Mouse (Mus musculus) left cerebral cortex, postnatal 14 days (tissue): ENCODE results near the gene Trim37. TPM values are rescaled to one million over a fixed set of nuclear protein-coding genes. Genes with fewer than 3 reads are reported as not detected.
"Not testable (repeated sequence)": the region's sequence is repeated elsewhere in the genome, so short reads cannot be mapped to it uniquely, and the experiment has no call there.

Experiments used
- DNase-seq, 2 experiments: peaks; one replicate each; pipeline ENCODE4 v3.0.0; 2021 to 2022; ENCODE audit warnings: low spot score in 2 of 2, mixed read lengths in 1 of 2
- intact Hi-C: fragments of 180-260 bp; cut with DNase I; formaldehyde crosslinking; loops from one replicate; pipeline ENCODE4 v1.15.1; 2025
- microRNA-seq, 2 experiments: library from miRNA; unstranded; fragments of <30 nt; microRNA quantifications; one replicate each; pipeline ENCODE4 v1.2.0; 2022
- total RNA-seq, 2 experiments: library from RNA; stranded (reverse); gene quantifications; 2 replicates each; pipeline ENCODE4 v1.2.3; 2021

Gene Trim37
- total RNA-seq, 2 experiments from 2014 or later = 198 to 209 TPM

GRCm38 (mm10) chr11:87259792-87260191 is 132.9 kb downstream of the Trim37 start:
- no peak for DNase-seq
- intact Hi-C loops = no loop called here

DNA sequence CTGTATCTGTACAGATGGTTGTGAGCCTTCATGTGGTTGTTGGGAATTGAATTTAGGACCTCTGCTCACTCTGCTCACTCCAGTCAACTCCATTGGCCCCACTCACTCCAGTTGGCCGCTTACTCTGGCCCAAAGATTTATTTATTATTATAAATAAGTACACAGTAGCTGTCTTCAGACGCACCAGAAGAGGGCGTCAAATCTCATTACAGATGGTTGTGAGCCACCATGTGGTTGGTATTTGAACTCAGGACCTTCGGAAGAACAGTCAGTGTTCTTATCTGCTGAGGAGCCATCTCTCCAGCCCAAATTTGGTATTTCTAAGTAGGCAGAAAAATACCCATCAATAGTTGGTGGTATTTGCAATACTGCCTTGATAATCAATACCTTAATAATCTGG is 134.8 kb downstream of the Trim37 start:
- DNase-seq, intact Hi-C loops: not testable (repeated sequence)

GRCm38 (mm10) chr11:87263946-87264345 is 137.1 kb downstream of the Trim37 start:
- no peak for DNase-seq
- intact Hi-C loops = no loop called here

DNA sequence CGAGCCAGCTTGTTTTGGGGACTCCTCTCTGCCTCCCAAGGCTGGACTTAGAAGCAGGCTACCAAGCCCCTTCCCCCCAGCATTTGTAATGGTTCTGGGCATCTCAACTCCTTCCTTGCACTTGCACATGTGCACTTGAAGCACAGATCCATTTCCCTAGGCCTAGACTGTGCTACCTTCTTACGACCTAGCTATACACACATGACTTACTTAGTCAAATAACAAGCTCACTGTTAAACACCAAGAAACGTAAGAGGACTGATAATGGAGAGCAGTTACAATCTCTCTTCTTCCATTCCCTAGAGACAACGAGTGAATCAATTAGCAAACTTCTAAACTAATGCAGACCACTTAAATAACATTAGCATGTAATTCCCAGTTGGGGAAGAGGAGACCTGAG is 139.4 kb downstream of the Trim37 start:
- intact Hi-C loops = no loop called here
- DNase-seq = no peak

DNA sequence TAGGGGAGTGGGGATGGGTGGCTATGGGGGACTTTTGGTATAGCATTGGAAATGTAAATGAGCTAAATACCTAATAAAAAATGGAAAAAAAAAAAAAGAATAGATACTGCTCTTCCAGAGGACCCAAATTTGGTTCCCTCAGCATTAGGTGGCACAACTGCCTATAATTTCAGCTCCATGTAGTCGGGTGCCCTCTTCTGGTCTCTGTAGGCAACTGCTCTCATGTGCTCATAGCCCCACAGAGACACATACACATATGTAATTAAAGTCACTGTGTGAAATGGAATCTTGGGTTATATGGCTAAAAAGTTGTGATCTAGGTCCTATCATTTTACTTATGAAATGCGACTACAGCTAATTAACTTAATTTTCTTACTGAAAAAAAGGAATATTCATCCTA is 141.9 kb downstream of the Trim37 start:
- no peak for DNase-seq
- intact Hi-C loops = no loop called here

Small RNA genes lying within 50 kb of the gene (microRNA-seq; reads per million reads assigned to microRNA genes)
- 213 to 1,071 reads per million in 2 experiments for gene Mir301

Other genes starting within 250 kb of the Trim37 start
- gene Ypel2, start 133.4 kb upstream of the Trim37 start, total RNA-seq = 10 to 100 TPM; 37.9 to 41.1 TPM
- 10 to 100 TPM; 49.0 to 49.9 TPM for gene Gdpd1, start 53.0 kb upstream of the Trim37 start, total RNA-seq
- gene Smg8, start 40.3 kb upstream of the Trim37 start, total RNA-seq = 10 to 100 TPM; 14.6 to 15.0 TPM
- under 1 TPM; 0.53 to 0.75 TPM for gene Prr11, start 18.4 kb upstream of the Trim37 start, total RNA-seq
- 10 to 100 TPM; 12.0 to 14.2 TPM for gene Ska2, start 17.8 kb upstream of the Trim37 start, total RNA-seq
- 100 to 1,000 TPM; 189 to 194 TPM for gene Ppm1e, start 231.9 kb downstream of the Trim37 start, total RNA-seq